Mouse (Mus musculus) lung, postnatal 0 days (tissue): ENCODE measurements around the gene Tmem51.

Source experiments
- CTCF ChIP-seq: IDR thresholded peaks from 2 replicates; pipeline ENCODE4 v1.5.1; 2016; ENCODE audit warnings: antibody characterized with exemption, mild to moderate bottlenecking
- EP300 ChIP-seq: IDR thresholded peaks from 2 replicates; pipeline ENCODE4 v1.6.1; 2016; ENCODE audit warnings: antibody characterized with exemption, mild to moderate bottlenecking, control low read depth

GRCm38 (mm10) chr4:142052391-142053132, 31.5 kb downstream of the Tmem51 start:
- TF ChIP-seq CTCF (no peak), EP300 (no peak)
